Mouse (Mus musculus) ES-Bruce4 (cell line): Measurements from ENCODE around the gene Exph5.

Experiments used
- CTCF ChIP-seq: IDR thresholded peaks from one replicate; pipeline ENCODE4 v1.8.1; 2011; ENCODE audit warnings: low read depth, low read length
- POLR2A ChIP-seq: IDR thresholded peaks from one replicate; pipeline ENCODE4 v1.8.1; 2011; ENCODE audit warnings: low read length; ENCODE audit not compliant: insufficient read depth

DNA sequence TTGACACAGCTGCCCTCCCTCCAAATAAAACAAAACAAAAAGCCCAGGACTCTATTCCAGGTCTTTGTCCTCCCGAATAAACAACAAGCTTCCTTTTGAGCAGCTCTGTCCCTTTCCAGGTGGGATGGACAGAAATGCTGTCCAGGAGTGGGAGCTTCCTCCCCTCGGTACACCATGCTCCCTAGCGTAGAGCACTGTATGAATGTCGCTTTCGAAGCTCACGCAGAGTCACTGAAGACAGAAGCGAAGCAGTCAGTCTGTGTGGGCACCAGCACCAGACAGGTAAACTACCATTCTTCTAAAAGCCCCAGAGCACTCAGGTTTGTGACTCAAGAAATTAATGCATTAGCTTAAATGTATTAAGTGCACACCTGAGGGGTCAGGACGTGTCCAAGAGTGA is 20.2 kb downstream of the Exph5 start:
- TF ChIP-seq CTCF (no peak), POLR2A (no peak)
